Mouse (Mus musculus): Measurements from ENCODE around the gene Utp4.

Utp4 gene

DNA sequence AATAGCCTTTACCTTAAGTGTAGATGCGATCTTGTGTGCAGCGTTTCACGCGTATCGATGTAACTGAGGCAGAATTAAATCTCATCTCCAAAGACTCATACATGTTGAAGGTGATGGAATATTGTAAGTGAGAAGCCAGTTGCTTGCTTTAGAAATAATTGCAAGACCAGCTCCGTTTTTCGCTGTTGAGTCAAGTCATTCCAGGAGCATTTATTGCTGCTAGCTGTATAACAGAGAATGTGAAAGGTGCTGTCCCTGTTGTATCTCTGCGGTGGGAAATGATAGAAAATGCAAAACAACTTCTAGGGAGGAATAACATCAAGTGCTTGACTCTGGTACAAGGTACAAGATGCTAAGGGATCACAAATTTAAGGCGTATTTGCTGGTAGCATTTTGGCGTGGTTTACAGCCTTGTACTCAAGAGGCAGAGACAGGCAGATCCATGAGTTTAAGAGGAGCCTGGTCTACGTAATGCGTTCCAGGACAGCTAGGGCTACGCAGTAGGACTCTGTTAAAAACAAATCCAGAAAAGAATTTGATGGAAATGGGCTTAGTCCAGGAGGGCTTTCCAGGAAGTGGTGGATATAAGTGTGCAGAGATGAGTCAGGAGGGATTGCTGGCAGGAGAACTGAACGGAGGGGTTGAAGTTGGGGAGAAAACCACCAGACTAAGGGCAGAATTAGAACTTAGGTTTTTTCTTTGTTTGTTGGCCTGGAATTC lies 43.8 kb downstream of the Utp4 start:
- DNase-seq (ENCODE audit: low read depth, low spot score), result no peak

- DNase-seq (ENCODE audit: low read depth, low spot score), result no peak
These were observed 48.4 kb downstream of the Utp4 start for GRCm38 (mm10) chr8:106941806-106942205.

GRCm38 (mm10) chr8:106943874-106944418 lies 50.5 kb downstream of the Utp4 start:
- DNase-seq (ENCODE audit: low read depth, low spot score), result no peak

DNA sequence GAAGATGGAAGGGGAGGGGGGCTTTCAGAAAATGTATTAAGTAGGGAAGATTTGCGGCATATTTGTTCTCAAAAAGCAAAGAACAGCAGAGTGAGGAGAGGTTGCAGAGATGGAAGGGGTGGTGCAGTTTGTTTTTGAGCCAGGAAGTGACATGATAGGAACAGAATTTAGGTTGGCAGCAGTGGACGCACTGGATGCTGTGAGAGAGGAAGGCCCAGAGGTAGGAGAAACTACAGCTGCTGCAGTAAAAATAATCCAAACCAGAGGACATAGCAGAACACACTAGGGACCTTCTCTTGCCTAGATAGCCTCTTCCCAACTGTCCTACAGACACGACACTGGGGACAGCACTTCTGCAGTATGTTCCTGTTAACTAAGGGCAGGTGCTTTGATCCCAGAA lies 51.3 kb downstream of the Utp4 start:
- DNase-seq (ENCODE audit: low read depth, low spot score), result no peak

DNA sequence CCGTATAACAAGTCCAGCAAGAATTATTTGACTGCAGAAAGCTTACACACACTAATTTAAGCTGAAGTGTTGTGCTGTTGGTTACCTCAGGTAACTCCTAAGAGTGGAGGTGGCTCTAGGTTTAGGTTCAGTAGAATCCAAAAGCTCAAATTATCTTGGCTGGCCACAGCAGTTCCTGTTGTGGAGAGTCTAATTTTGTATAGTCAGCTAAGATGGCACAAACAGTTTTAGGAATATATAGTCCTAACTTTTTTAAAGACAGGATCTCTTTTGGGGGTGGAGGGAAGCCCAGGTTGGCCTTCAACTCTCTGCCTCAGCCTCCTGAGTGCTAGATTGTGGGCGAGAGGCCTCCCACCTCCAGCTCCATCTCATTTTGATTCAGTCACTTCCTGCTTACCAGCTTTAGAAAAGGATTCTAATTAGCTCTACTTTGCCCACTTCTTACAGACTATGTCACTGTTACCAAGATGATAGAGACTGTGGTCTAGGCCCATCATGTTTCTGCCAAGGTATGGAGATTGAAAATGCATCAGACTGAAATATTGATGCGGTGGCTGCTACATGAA lies 55.3 kb downstream of the Utp4 start:
- DNase-seq (ENCODE audit: low read depth, low spot score), result no peak

DNA sequence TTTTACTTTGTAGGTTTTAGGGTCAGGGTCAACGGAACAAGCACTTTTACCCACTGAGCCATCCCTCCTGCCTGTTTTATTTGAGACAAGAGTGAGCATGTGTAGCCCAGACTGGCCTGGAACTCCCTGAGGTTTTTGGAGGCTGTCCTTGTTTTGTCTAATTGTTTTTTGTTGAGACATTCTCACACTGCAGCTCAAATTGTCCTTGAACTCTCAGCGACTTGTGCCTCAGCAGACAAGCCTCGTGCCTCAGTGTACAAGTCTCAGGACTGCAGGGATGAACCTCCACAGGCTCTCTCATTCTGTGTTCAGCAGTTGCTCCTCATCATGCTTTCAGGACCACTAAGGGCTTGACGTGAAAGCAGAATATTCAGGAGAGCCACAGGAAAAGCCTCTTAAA lies 58.3 kb downstream of the Utp4 start:
- peak; percentile 67 for DNase-seq (ENCODE audit: low read depth, low spot score)

GRCm38 (mm10) chr8:106953571-106953970 lies 60.1 kb downstream of the Utp4 start:
- DNase-seq (ENCODE audit: low read depth, low spot score), result no peak

GRCm38 (mm10) chr8:106957086-106957485 lies 63.6 kb downstream of the Utp4 start:
- DNase-seq (ENCODE audit: low read depth, low spot score), result no peak

- no peak for DNase-seq (ENCODE audit: low read depth, low spot score)
These were observed 64.8 kb downstream of the Utp4 start for GRCm38 (mm10) chr8:106958212-106958611.

- DNase-seq (ENCODE audit: low read depth, low spot score), result no peak
These were observed 66.2 kb downstream of the Utp4 start for GRCm38 (mm10) chr8:106959626-106960025.

DNA sequence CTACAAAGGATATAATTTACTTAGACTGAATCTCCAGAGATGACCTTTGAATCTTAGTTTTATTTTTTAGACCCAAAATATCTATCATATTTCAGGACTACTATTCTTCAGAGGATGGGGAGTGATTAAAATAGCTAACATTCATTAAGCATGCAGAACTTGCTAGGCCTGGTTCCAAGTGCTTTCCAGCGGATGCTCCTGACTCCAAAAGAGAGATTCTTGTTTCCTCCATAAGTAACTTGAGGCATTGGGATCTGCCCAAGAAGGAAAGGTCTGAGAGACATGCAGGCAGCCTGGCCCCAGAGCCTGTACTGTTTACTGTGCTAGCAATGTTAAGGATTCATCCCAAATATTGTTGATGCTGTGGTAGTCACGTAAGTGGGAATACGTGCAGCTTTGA lies 68.9 kb downstream of the Utp4 start:
- no peak for DNase-seq (ENCODE audit: low read depth, low spot score)

GRCm38 (mm10) chr8:106963365-106963764 lies 69.9 kb downstream of the Utp4 start:
- DNase-seq (ENCODE audit: low read depth, low spot score), result peak; percentile 94

GRCm38 (mm10) chr8:106964573-106964972 lies 71.1 kb downstream of the Utp4 start:
- DNase-seq (ENCODE audit: low read depth, low spot score), result peak; percentile 84

DNA sequence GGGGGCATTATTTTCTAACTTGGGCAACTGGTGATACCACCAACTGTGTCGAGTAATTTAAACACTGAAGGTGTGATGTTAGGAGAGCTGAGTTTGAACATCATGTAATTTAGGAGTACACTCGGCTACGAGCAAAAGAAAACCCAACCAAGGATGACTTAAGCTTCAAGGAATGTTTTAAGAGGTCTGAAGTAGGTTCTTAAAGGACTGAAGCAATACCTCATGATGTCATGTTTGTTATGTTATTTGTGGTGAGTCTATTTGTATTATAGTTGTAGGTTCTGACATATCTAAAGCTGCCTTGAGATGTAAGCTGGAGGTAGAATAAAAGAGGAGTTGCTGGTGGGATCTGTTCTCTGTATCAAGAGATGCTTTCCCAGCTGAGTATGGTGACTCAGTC lies 76.5 kb downstream of the Utp4 start:
- DNase-seq (ENCODE audit: low read depth, low spot score), result no peak

- DNase-seq (ENCODE audit: low read depth, low spot score), result no peak
These were observed 78.5 kb downstream of the Utp4 start for GRCm38 (mm10) chr8:106971916-106972315.

Data from R1 (cell line).